Mouse (Mus musculus) midbrain, embryonic 13.5 days (tissue): ENCODE measurements around the gene Cel. TPM values are rescaled to one million over a fixed set of nuclear protein-coding genes. Genes with fewer than 3 reads are reported as not detected.

Source experiments
- ATAC-seq: fragments of 200-750 bp; cut with Nextera tagmentation; 2 replicates; pipeline ENCODE4 v1.8.0; 2017; ENCODE audit warnings: mild to moderate bottlenecking, moderate TSS enrichment, moderate library complexity
- H3K27ac ChIP-seq: fragments of 300-500 bp; sonication (generic); 2 replicates; pipeline ENCODE4 v1.5.1; 2015; ENCODE audit warnings: inconsistent platforms, mild to moderate bottlenecking, moderate library complexity
- H3K27me3 ChIP-seq: fragments of 300-500 bp; sonication (generic); 2 replicates; pipeline ENCODE4 v1.6.1; 2015; ENCODE audit warnings: mild to moderate bottlenecking, inconsistent platforms
- H3K36me3 ChIP-seq: fragments of 300-500 bp; sonication (generic); 2 replicates; pipeline ENCODE4 v1.6.1; 2015; ENCODE audit warnings: mild to moderate bottlenecking, inconsistent platforms
- H3K4me1 ChIP-seq: fragments of 300-500 bp; sonication (generic); replicated peaks from 2 replicates; pipeline ENCODE4 v1.6.1; 2015; ENCODE audit warnings: inconsistent platforms
- H3K4me2 ChIP-seq: fragments of 300-500 bp; sonication (generic); replicated peaks from 2 replicates; pipeline ENCODE4 v1.6.1; 2015; ENCODE audit warnings: moderate library complexity, mild to moderate bottlenecking, inconsistent platforms
- H3K4me3 ChIP-seq: fragments of 300-500 bp; sonication (generic); replicated peaks from 2 replicates; pipeline ENCODE4 v1.5.1; 2015; ENCODE audit warnings: mild to moderate bottlenecking, inconsistent platforms
- H3K9ac ChIP-seq: fragments of 300-500 bp; sonication (generic); replicated peaks from 2 replicates; pipeline ENCODE4 v1.6.1; 2015; ENCODE audit warnings: mild to moderate bottlenecking, inconsistent platforms
- H3K9me3 ChIP-seq: fragments of 300-500 bp; sonication (generic); 2 replicates; pipeline ENCODE4 v1.6.1; 2016; ENCODE audit warnings: mild to moderate bottlenecking, inconsistent platforms
- WGBS: fragments of 180-500 bp; shearing (Covaris S2); methylation state at CpG from one replicate; pipeline ENCODE4 v1.1.7; 2015; 5-methylcytosine and 5-hydroxymethylcytosine counted together
- polyA plus RNA-seq: library from polyadenylated mRNA; unstranded; fragments of >200 nt; fragmentation: Nextera tagmentation; extraction: Ambion mirVana; gene quantifications from 2 replicates; pipeline ENCODE4 v1.2.1, GENCODE M21; 2015

Cel gene
- polyA plus RNA-seq, 1 experiment from 2014 or later, result 0.07 TPM

GRCm38 (mm10) chr2:28582647-28583353 lies 19.6 kb upstream of the Cel start:
- H3K36me3 ChIP-seq, result peaks cover 26% of the 10 kb centered on the region
- peaks cover 29% of the 10 kb centered on the region for H3K4me1 ChIP-seq
- H3K27ac ChIP-seq, result peak overlapping the region; percentile 94
- H3K9me3 ChIP-seq, result no peaks in the 10 kb centered on the region
- peak overlapping the region; percentile 72 for H3K4me3 ChIP-seq
- peak overlapping the region; percentile 72 for H3K9ac ChIP-seq
- peak; percentile 95 for ATAC-seq
- H3K4me2 ChIP-seq, result peak overlapping the region; percentile 62
- 0 out of 2 replicates have a peak, but pooled peaks cover 4% of the 10 kb centered on the region for H3K27me3 ChIP-seq
- under 1% methylated on average over 56 of the region's 56 CpGs for whole genome bisulfite sequencing

- peaks cover 20% of the 10 kb centered on the region for H3K4me1 ChIP-seq
- ATAC-seq, result no peak
- WGBS, result 65% methylated on average over 5 of the region's 5 CpGs
Observed at GRCm38 (mm10) chr2:28578003-28578402, 14.8 kb upstream of the Cel start.

GRCm38 (mm10) chr2:28576815-28577214 lies 13.6 kb upstream of the Cel start:
- no peak for ATAC-seq

More at GRCm38 (mm10) chr2:28578003-28578402, 14.8 kb upstream of the Cel start:
- Histone ChIP-seq H3K27me3 (no peaks in the 10 kb centered on the region), H3K4me2 (no peak overlapping the region), H3K36me3 (peaks cover 70% of the 10 kb centered on the region), H3K4me3 (no peak overlapping the region), H3K9ac (no peak overlapping the region), H3K27ac (no peak overlapping the region), H3K9me3 (no peaks in the 10 kb centered on the region)

GRCm38 (mm10) chr2:28575341-28575740 lies 12.1 kb upstream of the Cel start:
- no peaks in the 10 kb centered on the region for H3K9me3 ChIP-seq
- H3K4me1 ChIP-seq, result no peaks in the 10 kb centered on the region; the same call in 1 of the 2 replicates
- no peak overlapping the region for H3K4me2 ChIP-seq
- H3K4me3 ChIP-seq, result no peak overlapping the region
- no peak overlapping the region for H3K9ac ChIP-seq
- peaks cover 88% of the 10 kb centered on the region for H3K36me3 ChIP-seq
- no peak for ATAC-seq
- H3K27me3 ChIP-seq, result no peaks in the 10 kb centered on the region
- 89% methylated on average over 4 of the region's 4 CpGs for WGBS
- H3K27ac ChIP-seq, result no peak overlapping the region

More at GRCm38 (mm10) chr2:28576815-28577214, 13.6 kb upstream of the Cel start:
- H3K27me3 ChIP-seq, result no peaks in the 10 kb centered on the region
- no peak overlapping the region for H3K4me2 ChIP-seq
- H3K4me3 ChIP-seq, result no peak overlapping the region
- no peak overlapping the region for H3K9ac ChIP-seq
- H3K27ac ChIP-seq, result no peak overlapping the region
- WGBS, result 91% methylated on average over 3 of the region's 3 CpGs
- peaks cover 14% of the 10 kb centered on the region for H3K4me1 ChIP-seq
- H3K36me3 ChIP-seq, result peaks cover 82% of the 10 kb centered on the region
- no peaks in the 10 kb centered on the region for H3K9me3 ChIP-seq

GRCm38 (mm10) chr2:28569903-28570302 lies 6.7 kb upstream of the Cel start:
- peaks cover 92% of the 10 kb centered on the region for H3K36me3 ChIP-seq
- no peaks in the 10 kb centered on the region for H3K9me3 ChIP-seq
- WGBS, result 86% methylated on average over 3 of the region's 3 CpGs
- ATAC-seq, result no peak
- H3K4me3 ChIP-seq, result no peak overlapping the region
- H3K9ac ChIP-seq, result no peak overlapping the region
- H3K4me2 ChIP-seq, result no peak overlapping the region
- H3K27me3 ChIP-seq, result no peaks in the 10 kb centered on the region
- H3K27ac ChIP-seq, result no peak overlapping the region
- H3K4me1 ChIP-seq, result no peaks in the 10 kb centered on the region

GRCm38 (mm10) chr2:28566545-28566944 lies 3.3 kb upstream of the Cel start:
- Histone ChIP-seq H3K9me3 (no peaks in the 10 kb centered on the region), H3K27ac (peak overlapping the region; percentile 35; the same call in 1 of the 2 replicates), H3K9ac (no peak overlapping the region), H3K27me3 (no peaks in the 10 kb centered on the region), H3K4me2 (no peak overlapping the region), H3K4me1 (no peaks in the 10 kb centered on the region), H3K36me3 (peaks cover 59% of the 10 kb centered on the region), H3K4me3 (no peak overlapping the region)
- WGBS, result 82% methylated on average over 5 of the region's 5 CpGs
- no peak for ATAC-seq

GRCm38 (mm10) chr2:28564380-28564779 lies 1.2 kb upstream of the Cel start:
- peaks cover 37% of the 10 kb centered on the region for H3K36me3 ChIP-seq
- H3K4me1 ChIP-seq, result no peaks in the 10 kb centered on the region
- H3K4me2 ChIP-seq, result no peak overlapping the region
- H3K9me3 ChIP-seq, result no peaks in the 10 kb centered on the region
- H3K27ac ChIP-seq, result no peak overlapping the region
- no peaks in the 10 kb centered on the region for H3K27me3 ChIP-seq
- H3K4me3 ChIP-seq, result no peak overlapping the region
- WGBS, result 92% methylated on average over 4 of the region's 4 CpGs
- H3K9ac ChIP-seq, result no peak overlapping the region
- no peak for ATAC-seq

- H3K27me3 ChIP-seq, result no peaks in the 10 kb centered on the region
- no peak for ATAC-seq
- no peaks in the 10 kb centered on the region for H3K4me1 ChIP-seq
- peaks cover 32% of the 10 kb centered on the region for H3K36me3 ChIP-seq
- no peak overlapping the region for H3K4me3 ChIP-seq
- no peak overlapping the region for H3K9ac ChIP-seq
- H3K4me2 ChIP-seq, result no peak overlapping the region
- H3K27ac ChIP-seq, result no peak overlapping the region
- no peaks in the 10 kb centered on the region for H3K9me3 ChIP-seq
Observed at GRCm38 (mm10) chr2:28563830-28564229, 627 bp upstream of the Cel start.

- H3K9ac ChIP-seq, result no peak overlapping the region
- H3K9me3 ChIP-seq, result no peaks in the 10 kb centered on the region
- no peak overlapping the region for H3K4me2 ChIP-seq
- WGBS, result 83% methylated on average over 5 of the region's 5 CpGs
- H3K27me3 ChIP-seq, result no peaks in the 10 kb centered on the region
- H3K4me1 ChIP-seq, result no peaks in the 10 kb centered on the region
- ATAC-seq, result no peak
- peaks cover 33% of the 10 kb centered on the region for H3K36me3 ChIP-seq
- no peak overlapping the region for H3K27ac ChIP-seq
- no peak overlapping the region for H3K4me3 ChIP-seq
Observed at GRCm38 (mm10) chr2:28557452-28557851, 5.8 kb downstream of the Cel start.

- WGBS, result 94% methylated on average over 5 of the region's 5 CpGs
- ATAC-seq, result no peak
- H3K27me3 ChIP-seq, result no peaks in the 10 kb centered on the region
- H3K9me3 ChIP-seq, result no peaks in the 10 kb centered on the region
- no peaks in the 10 kb centered on the region for H3K4me1 ChIP-seq
- H3K4me2 ChIP-seq, result no peak overlapping the region
- H3K27ac ChIP-seq, result no peak overlapping the region
- no peak overlapping the region for H3K4me3 ChIP-seq
- H3K36me3 ChIP-seq, result peaks cover 83% of the 10 kb centered on the region
- no peak overlapping the region for H3K9ac ChIP-seq
Observed at GRCm38 (mm10) chr2:28552301-28552700, 10.9 kb downstream of the Cel start.

- Histone ChIP-seq H3K9me3 (no peaks in the 10 kb centered on the region), H3K4me2 (no peak overlapping the region), H3K36me3 (peaks cover 98% of the 10 kb centered on the region), H3K4me3 (no peak overlapping the region), H3K27ac (no peak overlapping the region), H3K4me1 (no peaks in the 10 kb centered on the region), H3K27me3 (no peaks in the 10 kb centered on the region), H3K9ac (no peak overlapping the region)
- 90% methylated on average over 13 of the region's 13 CpGs for WGBS
- ATAC-seq, result no peak
Observed at GRCm38 (mm10) chr2:28549157-28549556, 14.0 kb downstream of the Cel start.

GRCm38 (mm10) chr2:28547237-28548172 lies 15.7 kb downstream of the Cel start:
- no peak overlapping the region for H3K27ac ChIP-seq
- H3K4me2 ChIP-seq, result no peak overlapping the region
- H3K27me3 ChIP-seq, result no peaks in the 10 kb centered on the region
- H3K9me3 ChIP-seq, result no peaks in the 10 kb centered on the region
- no peak overlapping the region for H3K4me3 ChIP-seq
- H3K36me3 ChIP-seq, result peaks cover 98% of the 10 kb centered on the region
- WGBS, result 49% methylated on average over 11 of the region's 11 CpGs
- 0 out of 2 replicates have a peak overlapping the region, but pooled peaks have one; percentile 16 for H3K9ac ChIP-seq
- H3K4me1 ChIP-seq, result no peaks in the 10 kb centered on the region
- peak; percentile 47; the same call in 1 of the 2 replicates for ATAC-seq
